Mouse (Mus musculus): ENCODE measurements around the gene Agpat3. TPM values are rescaled to one million over a fixed set of nuclear protein-coding genes. Genes with fewer than 3 reads are reported as not detected.

Gene Agpat3
- polyA plus RNA-seq, 1 experiment from 2014 or later = 32.8 TPM

- no peak overlapping the region for H3K4me3 ChIP-seq
- H3K36me3 ChIP-seq (replicated peaks) = no peaks in the 10 kb centered on the region
- DNase-seq (ENCODE audit: low spot score) = no peak
- H3K27ac ChIP-seq (replicated peaks) = no peak overlapping the region
- no peaks in the 10 kb centered on the region for H3K9me3 ChIP-seq
- H3K4me1 ChIP-seq = peaks cover 4% of the 10 kb centered on the region
- H3K27me3 ChIP-seq (replicated peaks; ENCODE audit: low read depth, poor library complexity, severe bottlenecking) = peaks cover 9% of the 10 kb centered on the region; the same call in 1 of the 2 replicates
- WGBS = 82% methylated on average over 5 of the region's 5 CpGs
Observed at GRCm38 (mm10) chr10:78357742-78358141, 5.5 kb upstream of the Agpat3 start.

- Histone ChIP-seq H3K4me1 (peaks cover 17% of the 10 kb centered on the region), H3K27me3 (replicated peaks; ENCODE audit: low read depth, poor library complexity, severe bottlenecking) (peaks cover 10% of the 10 kb centered on the region; the same call in 1 of the 2 replicates), H3K27ac (replicated peaks) (no peak overlapping the region), H3K36me3 (replicated peaks) (no peaks in the 10 kb centered on the region), H3K9me3 (no peaks in the 10 kb centered on the region), H3K4me3 (no peak overlapping the region)
- no peak for DNase-seq (ENCODE audit: low spot score)
- 66% methylated on average over 1 of the region's 1 CpGs for WGBS
Observed at GRCm38 (mm10) chr10:78355931-78356593, 3.8 kb upstream of the Agpat3 start.

- H3K27ac ChIP-seq (replicated peaks) = no peak overlapping the region
- H3K4me1 ChIP-seq = peaks cover 33% of the 10 kb centered on the region
- no peak for DNase-seq (ENCODE audit: low spot score)
- H3K27me3 ChIP-seq (replicated peaks; ENCODE audit: low read depth, poor library complexity, severe bottlenecking) = peaks cover 18% of the 10 kb centered on the region; the same call in 1 of the 2 replicates
- WGBS = 43% methylated on average over 4 of the region's 4 CpGs
- no peaks in the 10 kb centered on the region for H3K9me3 ChIP-seq
- no peaks in the 10 kb centered on the region; the same call in 1 of the 2 replicates for H3K36me3 ChIP-seq (replicated peaks)
- H3K4me3 ChIP-seq = no peak overlapping the region; the same call in 1 of the 2 replicates
Observed at GRCm38 (mm10) chr10:78353196-78353595, 907 bp upstream of the Agpat3 start.

- peak overlapping the region; percentile 88 for H3K27ac ChIP-seq (replicated peaks)
- H3K4me3 ChIP-seq = peak overlapping the region; percentile 80
- WGBS = 17% methylated on average over 8 of the region's 8 CpGs
- H3K27me3 ChIP-seq (replicated peaks; ENCODE audit: low read depth, poor library complexity, severe bottlenecking) = peaks cover 18% of the 10 kb centered on the region; the same call in 1 of the 2 replicates
- DNase-seq (ENCODE audit: low spot score) = no peak
- H3K4me1 ChIP-seq = peaks cover 33% of the 10 kb centered on the region
- no peaks in the 10 kb centered on the region; the same call in 1 of the 2 replicates for H3K36me3 ChIP-seq (replicated peaks)
- no peaks in the 10 kb centered on the region for H3K9me3 ChIP-seq
Observed at GRCm38 (mm10) chr10:78352666-78353030, 359 bp upstream of the Agpat3 start.

- DNase-seq (ENCODE audit: low spot score) = no peak
- WGBS = 3% methylated on average over 13 of the region's 13 CpGs
- H3K27ac ChIP-seq (replicated peaks) = peak overlapping the region; percentile 88
Observed at GRCm38 (mm10) chr10:78351564-78351886, 764 bp downstream of the Agpat3 start.

GRCm38 (mm10) chr10:78350796-78351556, 1.3 kb downstream of the Agpat3 start:
- no peaks in the 10 kb centered on the region for H3K9me3 ChIP-seq
- 41% methylated on average over 6 of the region's 6 CpGs for WGBS

More at GRCm38 (mm10) chr10:78351564-78351886, 764 bp downstream of the Agpat3 start:
- no peaks in the 10 kb centered on the region; the same call in 1 of the 2 replicates for H3K36me3 ChIP-seq (replicated peaks)
- peaks cover 33% of the 10 kb centered on the region for H3K4me1 ChIP-seq
- peak overlapping the region; percentile 80 for H3K4me3 ChIP-seq
- peaks cover 18% of the 10 kb centered on the region; the same call in 1 of the 2 replicates for H3K27me3 ChIP-seq (replicated peaks; ENCODE audit: low read depth, poor library complexity, severe bottlenecking)
- H3K9me3 ChIP-seq = no peaks in the 10 kb centered on the region

GRCm38 (mm10) chr10:78349464-78350165, 2.7 kb downstream of the Agpat3 start:
- H3K36me3 ChIP-seq (replicated peaks) = no peaks in the 10 kb centered on the region; the same call in 1 of the 2 replicates
- no peak for DNase-seq (ENCODE audit: low spot score)
- H3K27ac ChIP-seq (replicated peaks) = no peak overlapping the region
- peaks cover 18% of the 10 kb centered on the region; the same call in 1 of the 2 replicates for H3K27me3 ChIP-seq (replicated peaks; ENCODE audit: low read depth, poor library complexity, severe bottlenecking)
- H3K4me3 ChIP-seq = no peak overlapping the region
- 78% methylated on average over 15 of the region's 15 CpGs for WGBS
- H3K9me3 ChIP-seq = no peaks in the 10 kb centered on the region
- H3K4me1 ChIP-seq = peaks cover 33% of the 10 kb centered on the region

More at GRCm38 (mm10) chr10:78350796-78351556, 1.3 kb downstream of the Agpat3 start:
- peaks cover 18% of the 10 kb centered on the region; the same call in 1 of the 2 replicates for H3K27me3 ChIP-seq (replicated peaks; ENCODE audit: low read depth, poor library complexity, severe bottlenecking)
- no peak for DNase-seq (ENCODE audit: low spot score)
- H3K27ac ChIP-seq (replicated peaks) = no peak overlapping the region
- peak overlapping the region; percentile 80 for H3K4me3 ChIP-seq
- H3K36me3 ChIP-seq (replicated peaks) = no peaks in the 10 kb centered on the region; the same call in 1 of the 2 replicates
- peaks cover 33% of the 10 kb centered on the region for H3K4me1 ChIP-seq

- DNase-seq (ENCODE audit: low spot score) = no peak
- Histone ChIP-seq H3K27ac (replicated peaks) (no peak overlapping the region), H3K4me3 (no peak overlapping the region), H3K27me3 (replicated peaks; ENCODE audit: low read depth, poor library complexity, severe bottlenecking) (0 out of 2 replicates have a peak, but pooled peaks cover 13% of the 10 kb centered on the region), H3K4me1 (peaks cover 33% of the 10 kb centered on the region), H3K9me3 (no peaks in the 10 kb centered on the region), H3K36me3 (replicated peaks) (peaks cover 6% of the 10 kb centered on the region; the same call in 1 of the 2 replicates)
- 91% methylated on average over 5 of the region's 5 CpGs for WGBS
Observed at GRCm38 (mm10) chr10:78348211-78348610, 4.1 kb downstream of the Agpat3 start.

- Histone ChIP-seq H3K27me3 (replicated peaks; ENCODE audit: low read depth, poor library complexity, severe bottlenecking) (0 out of 2 replicates have a peak, but pooled peaks cover 9% of the 10 kb centered on the region), H3K36me3 (replicated peaks) (peaks cover 12% of the 10 kb centered on the region; the same call in 1 of the 2 replicates), H3K9me3 (no peaks in the 10 kb centered on the region), H3K27ac (replicated peaks) (no peak overlapping the region), H3K4me1 (peaks cover 26% of the 10 kb centered on the region), H3K4me3 (no peak overlapping the region)
- 76% methylated on average over 6 of the region's 6 CpGs for WGBS
- no peak for DNase-seq (ENCODE audit: low spot score)
Observed at GRCm38 (mm10) chr10:78347486-78347885, 4.8 kb downstream of the Agpat3 start.

- WGBS = 91% methylated on average over 2 of the region's 2 CpGs
- Histone ChIP-seq H3K4me1 (peaks cover 10% of the 10 kb centered on the region), H3K9me3 (no peaks in the 10 kb centered on the region), H3K36me3 (replicated peaks) (peaks cover 19% of the 10 kb centered on the region; the same call in 1 of the 2 replicates), H3K27ac (replicated peaks) (no peak overlapping the region), H3K27me3 (replicated peaks; ENCODE audit: low read depth, poor library complexity, severe bottlenecking) (0 out of 2 replicates have a peak, but pooled peaks cover 2% of the 10 kb centered on the region), H3K4me3 (no peak overlapping the region)
- DNase-seq (ENCODE audit: low spot score) = no peak
Observed at GRCm38 (mm10) chr10:78345466-78345865, 6.8 kb downstream of the Agpat3 start.

- H3K36me3 ChIP-seq (replicated peaks) = peaks cover 30% of the 10 kb centered on the region; the same call in 1 of the 2 replicates
- no peak overlapping the region for H3K4me3 ChIP-seq
- WGBS = 93% methylated on average over 1 of the region's 1 CpGs
- no peaks in the 10 kb centered on the region for H3K27me3 ChIP-seq (replicated peaks; ENCODE audit: low read depth, poor library complexity, severe bottlenecking)
- H3K4me1 ChIP-seq = no peaks in the 10 kb centered on the region
- no peaks in the 10 kb centered on the region for H3K9me3 ChIP-seq
- H3K27ac ChIP-seq (replicated peaks) = no peak overlapping the region
- no peak for DNase-seq (ENCODE audit: low spot score)
Observed at GRCm38 (mm10) chr10:78342091-78342490, 10.2 kb downstream of the Agpat3 start.

GRCm38 (mm10) chr10:78338180-78338579, 14.1 kb downstream of the Agpat3 start:
- Histone ChIP-seq H3K4me3 (no peak overlapping the region), H3K27ac (replicated peaks) (no peak overlapping the region), H3K36me3 (replicated peaks) (peaks cover 24% of the 10 kb centered on the region; the same call in 1 of the 2 replicates), H3K27me3 (replicated peaks; ENCODE audit: low read depth, poor library complexity, severe bottlenecking) (no peaks in the 10 kb centered on the region), H3K4me1 (0 out of 2 replicates have a peak, but pooled peaks cover 4% of the 10 kb centered on the region), H3K9me3 (no peaks in the 10 kb centered on the region)
- WGBS = 73% methylated on average over 5 of the region's 5 CpGs
- DNase-seq (ENCODE audit: low spot score) = no peak
